Mouse (Mus musculus): ENCODE results near the gene Gm28870. TPM values are rescaled to one million over a fixed set of nuclear protein-coding genes. Genes with fewer than 3 reads are reported as not detected.
"Not testable (repeated sequence)": the region's sequence is repeated elsewhere in the genome, so short reads cannot be mapped to it uniquely, and the experiment has no call there.

Gene Gm28870
- not detected for total RNA-seq (2021)
- long read RNA-seq, experiment 1, result 0 reads
- long read RNA-seq, experiment 2, result 0 reads

- DNase-seq; intact Hi-C loops (cut with DNase I; ENCODE audit: low total_unique reads): not testable (repeated sequence)
Observed at GRCm38 (mm10) chrY:50096976-50097375, at the start of gene Gm28870. Gene Gm28870 (plus strand): TSS chrY:50097276.
